Mouse (Mus musculus): ENCODE measurements at regions not wholly inside any gene's neighbourhood (a gene's known extent, or its start where the extent isn't known, plus 50 kb on each side); places are given as distances from the start of the nearest gene placed in this dataset.

DNA sequence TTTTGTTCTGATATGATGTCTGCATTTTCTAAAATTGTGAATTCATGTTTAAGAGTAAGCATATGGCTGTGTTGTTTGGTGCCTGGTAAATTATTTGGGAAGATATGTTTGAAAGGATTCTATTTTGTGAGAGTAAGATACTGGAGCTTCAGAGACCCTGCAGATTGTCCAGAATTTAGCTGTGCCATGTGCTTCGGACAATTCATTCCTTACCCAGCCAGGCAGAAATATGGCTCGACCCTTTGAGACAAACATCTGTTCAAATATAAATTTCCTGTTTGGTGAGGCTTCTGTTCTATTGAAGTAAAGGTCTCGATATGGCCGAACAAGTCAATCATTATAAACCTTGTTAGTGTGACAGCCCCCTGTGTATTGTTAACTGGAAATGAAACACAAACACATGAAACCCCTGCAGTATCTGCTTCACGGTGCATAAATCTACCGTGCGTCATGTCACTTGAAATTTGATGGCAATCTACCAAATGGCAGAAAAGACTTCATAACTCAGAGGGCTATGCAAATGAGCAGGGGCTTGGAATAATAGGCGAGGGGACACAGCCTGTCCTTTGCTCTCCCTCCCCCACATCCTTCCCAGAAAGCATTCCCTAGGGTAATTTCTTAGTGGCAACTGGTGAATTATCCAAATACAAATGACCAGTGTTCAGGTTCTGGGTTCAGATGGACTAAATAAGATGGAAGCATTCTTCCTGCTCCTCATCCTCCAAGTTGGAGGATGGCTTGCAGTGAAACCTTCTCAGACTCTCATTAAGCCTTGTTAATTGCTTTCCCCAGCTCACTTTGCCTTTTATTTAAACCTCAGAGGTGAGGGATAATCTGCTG lies 61.8 kb downstream of the Adcyap1 start:
- Histone ChIP-seq H3K9me3 (ENCODE audit: control insufficient read depth, low read length) (no peaks in the 10 kb centered on the region), H3K4me3 (ENCODE audit: low read length) (no peak overlapping the region), H3K9ac (ENCODE audit: low read depth, low read length) (no peak overlapping the region), H3K36me3 (ENCODE audit: control insufficient read depth, insufficient read depth, low read length) (no peaks in the 10 kb centered on the region), H3K4me2 (ENCODE audit: low read length) (peak overlapping the region; percentile 27; the same call in 1 of the 2 replicates), H3K27me3 (replicated peaks; ENCODE audit: control insufficient read depth, insufficient read depth, low read length) (no peaks in the 10 kb centered on the region), H3K27ac (ENCODE audit: low read depth, low read length) (no peak overlapping the region), H3K4me1 (ENCODE audit: control insufficient read depth, insufficient read depth, low read depth, low read length) (peaks cover 6% of the 10 kb centered on the region)
- ATAC-seq = peak; percentile 84
- WGBS = 8% methylated on average over 8 of the region's 8 CpGs

GRCm38 (mm10) chr17:93261206-93261504 lies 62.3 kb downstream of the Adcyap1 start:
- Histone ChIP-seq H3K4me1 (ENCODE audit: control insufficient read depth, insufficient read depth, low read depth, low read length) (peaks cover 6% of the 10 kb centered on the region), H3K9ac (ENCODE audit: low read depth, low read length) (no peak overlapping the region), H3K27ac (ENCODE audit: low read depth, low read length) (no peak overlapping the region), H3K36me3 (ENCODE audit: control insufficient read depth, insufficient read depth, low read length) (no peaks in the 10 kb centered on the region), H3K4me2 (ENCODE audit: low read length) (no peak overlapping the region), H3K27me3 (replicated peaks; ENCODE audit: control insufficient read depth, insufficient read depth, low read length) (no peaks in the 10 kb centered on the region), H3K4me3 (ENCODE audit: low read length) (no peak overlapping the region), H3K9me3 (ENCODE audit: control insufficient read depth, low read length) (no peaks in the 10 kb centered on the region)
- ATAC-seq = 0 out of 2 replicates have a peak, but pooled peaks have one; percentile 24
- WGBS = 33% methylated on average over 1 of the region's 1 CpGs

DNA sequence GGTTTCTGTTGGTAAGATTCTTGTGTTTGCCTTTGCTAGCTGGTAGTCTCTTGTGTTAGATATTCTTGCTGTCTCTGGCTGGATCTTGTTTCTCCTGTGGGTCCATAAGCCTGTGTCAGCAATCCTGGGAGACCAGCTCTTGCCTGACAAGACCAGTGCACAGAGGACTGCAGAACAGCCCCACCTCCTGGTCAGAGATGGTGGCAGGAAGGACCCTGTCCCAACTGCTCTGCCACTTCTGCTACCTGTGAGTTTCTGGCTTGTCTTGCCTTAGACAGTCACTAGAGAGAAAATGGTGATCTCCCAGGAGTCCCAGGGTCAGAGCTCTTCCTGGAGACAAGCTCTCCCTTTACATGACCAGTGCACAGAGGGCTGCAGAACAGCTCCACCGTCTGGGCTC lies 107.3 kb downstream of the Adcyap1 start:
- Histone ChIP-seq H3K4me2 (ENCODE audit: low read length) (no peak overlapping the region), H3K27me3 (replicated peaks; ENCODE audit: control insufficient read depth, insufficient read depth, low read length) (no peaks in the 10 kb centered on the region), H3K9me3 (ENCODE audit: control insufficient read depth, low read length) (no peaks in the 10 kb centered on the region), H3K9ac (ENCODE audit: low read depth, low read length) (no peak overlapping the region), H3K27ac (ENCODE audit: low read depth, low read length) (no peak overlapping the region), H3K36me3 (ENCODE audit: control insufficient read depth, insufficient read depth, low read length) (no peaks in the 10 kb centered on the region), H3K4me3 (ENCODE audit: low read length) (no peak overlapping the region), H3K4me1 (ENCODE audit: control insufficient read depth, insufficient read depth, low read depth, low read length) (no peaks in the 10 kb centered on the region)
- WGBS = 0% methylated on average over 1 of the region's 1 CpGs
- ATAC-seq = no peak

GRCm38 (mm10) chr17:93312139-93312538 lies 113.3 kb downstream of the Adcyap1 start:
- 23% methylated on average over 4 of the region's 4 CpGs for WGBS
- Histone ChIP-seq H3K27ac (ENCODE audit: low read depth, low read length) (no peak overlapping the region), H3K4me3 (ENCODE audit: low read length) (no peak overlapping the region), H3K36me3 (ENCODE audit: control insufficient read depth, insufficient read depth, low read length) (no peaks in the 10 kb centered on the region), H3K4me2 (ENCODE audit: low read length) (no peak overlapping the region), H3K9ac (ENCODE audit: low read depth, low read length) (no peak overlapping the region), H3K4me1 (ENCODE audit: control insufficient read depth, insufficient read depth, low read depth, low read length) (peaks cover 6% of the 10 kb centered on the region), H3K9me3 (ENCODE audit: control insufficient read depth, low read length) (no peaks in the 10 kb centered on the region), H3K27me3 (replicated peaks; ENCODE audit: control insufficient read depth, insufficient read depth, low read length) (no peaks in the 10 kb centered on the region)
- peak; percentile 50; the same call in 1 of the 2 replicates for ATAC-seq

GRCm38 (mm10) chr17:93312640-93313309 lies 114.0 kb downstream of the Adcyap1 start:
- H3K27me3 ChIP-seq (replicated peaks; ENCODE audit: control insufficient read depth, insufficient read depth, low read length) = no peaks in the 10 kb centered on the region
- peak; percentile 87 for ATAC-seq
- no peak overlapping the region for H3K9ac ChIP-seq (ENCODE audit: low read depth, low read length)
- H3K4me2 ChIP-seq (ENCODE audit: low read length) = no peak overlapping the region
- H3K4me3 ChIP-seq (ENCODE audit: low read length) = no peak overlapping the region
- no peak overlapping the region for H3K27ac ChIP-seq (ENCODE audit: low read depth, low read length)
- H3K36me3 ChIP-seq (ENCODE audit: control insufficient read depth, insufficient read depth, low read length) = no peaks in the 10 kb centered on the region
- H3K4me1 ChIP-seq (ENCODE audit: control insufficient read depth, insufficient read depth, low read depth, low read length) = peaks cover 6% of the 10 kb centered on the region
- 42% methylated on average over 3 of the region's 3 CpGs for WGBS
- no peaks in the 10 kb centered on the region for H3K9me3 ChIP-seq (ENCODE audit: control insufficient read depth, low read length)

GRCm38 (mm10) chr17:93313310-93313688 lies 114.5 kb downstream of the Adcyap1 start:
- peaks cover 6% of the 10 kb centered on the region for H3K4me1 ChIP-seq (ENCODE audit: control insufficient read depth, insufficient read depth, low read depth, low read length)
- H3K4me2 ChIP-seq (ENCODE audit: low read length) = no peak overlapping the region
- ATAC-seq = peak; percentile 92
- no peaks in the 10 kb centered on the region for H3K9me3 ChIP-seq (ENCODE audit: control insufficient read depth, low read length)
- no peaks in the 10 kb centered on the region for H3K36me3 ChIP-seq (ENCODE audit: control insufficient read depth, insufficient read depth, low read length)
- no peaks in the 10 kb centered on the region for H3K27me3 ChIP-seq (replicated peaks; ENCODE audit: control insufficient read depth, insufficient read depth, low read length)
- no peak overlapping the region for H3K9ac ChIP-seq (ENCODE audit: low read depth, low read length)
- no peak overlapping the region for H3K27ac ChIP-seq (ENCODE audit: low read depth, low read length)
- 27% methylated on average over 2 of the region's 2 CpGs for WGBS
- H3K4me3 ChIP-seq (ENCODE audit: low read length) = no peak overlapping the region

- H3K4me3 ChIP-seq (ENCODE audit: low read length) = no peak overlapping the region
- H3K27ac ChIP-seq (ENCODE audit: low read depth, low read length) = no peak overlapping the region
- no peaks in the 10 kb centered on the region for H3K27me3 ChIP-seq (replicated peaks; ENCODE audit: control insufficient read depth, insufficient read depth, low read length)
- peaks cover 6% of the 10 kb centered on the region for H3K4me1 ChIP-seq (ENCODE audit: control insufficient read depth, insufficient read depth, low read depth, low read length)
- H3K4me2 ChIP-seq (ENCODE audit: low read length) = no peak overlapping the region
- H3K9ac ChIP-seq (ENCODE audit: low read depth, low read length) = no peak overlapping the region
- H3K36me3 ChIP-seq (ENCODE audit: control insufficient read depth, insufficient read depth, low read length) = no peaks in the 10 kb centered on the region
- no peaks in the 10 kb centered on the region; the same call in 1 of the 2 replicates for H3K9me3 ChIP-seq (ENCODE audit: control insufficient read depth, low read length)
- ATAC-seq = no peak
- 46% methylated on average over 3 of the region's 3 CpGs for WGBS
Observed at GRCm38 (mm10) chr17:93314144-93314543, 115.3 kb downstream of the Adcyap1 start.

GRCm38 (mm10) chr17:93321482-93321881 lies 122.7 kb downstream of the Adcyap1 start:
- H3K36me3 ChIP-seq (ENCODE audit: control insufficient read depth, insufficient read depth, low read length) = no peaks in the 10 kb centered on the region
- H3K4me1 ChIP-seq (ENCODE audit: control insufficient read depth, insufficient read depth, low read depth, low read length) = no peaks in the 10 kb centered on the region
- no peak overlapping the region for H3K9ac ChIP-seq (ENCODE audit: low read depth, low read length)
- no peak overlapping the region for H3K4me2 ChIP-seq (ENCODE audit: low read length)
- no peak overlapping the region for H3K4me3 ChIP-seq (ENCODE audit: low read length)
- no peak overlapping the region for H3K27ac ChIP-seq (ENCODE audit: low read depth, low read length)
- no peaks in the 10 kb centered on the region; the same call in 1 of the 2 replicates for H3K9me3 ChIP-seq (ENCODE audit: control insufficient read depth, low read length)
- H3K27me3 ChIP-seq (replicated peaks; ENCODE audit: control insufficient read depth, insufficient read depth, low read length) = no peaks in the 10 kb centered on the region
- no peak for ATAC-seq
- WGBS = 79% methylated on average over 4 of the region's 4 CpGs

- H3K4me3 ChIP-seq (ENCODE audit: low read length) = no peak overlapping the region
- no peaks in the 10 kb centered on the region for H3K27me3 ChIP-seq (replicated peaks; ENCODE audit: control insufficient read depth, insufficient read depth, low read length)
- no peaks in the 10 kb centered on the region for H3K9me3 ChIP-seq (ENCODE audit: control insufficient read depth, low read length)
- WGBS = 88% methylated on average over 1 of the region's 1 CpGs
- no peaks in the 10 kb centered on the region for H3K4me1 ChIP-seq (ENCODE audit: control insufficient read depth, insufficient read depth, low read depth, low read length)
- no peaks in the 10 kb centered on the region for H3K36me3 ChIP-seq (ENCODE audit: control insufficient read depth, insufficient read depth, low read length)
- H3K4me2 ChIP-seq (ENCODE audit: low read length) = no peak overlapping the region
- no peak for ATAC-seq
- H3K27ac ChIP-seq (ENCODE audit: low read depth, low read length) = no peak overlapping the region
- H3K9ac ChIP-seq (ENCODE audit: low read depth, low read length) = no peak overlapping the region
Observed at GRCm38 (mm10) chr17:93337576-93337975, 138.8 kb downstream of the Adcyap1 start.

Data from hindbrain, embryonic 16.5 days (tissue).